Mouse (Mus musculus) heart, adult 9 months (tissue): ENCODE data around the gene Olfr750.
A peak's percentile ranks its signal among the peaks of the same experiment; 100 is the strongest.

Experiments
- DNase-seq, 2 experiments: peaks; one replicate each; pipeline ENCODE4 v3.0.0; 2022; ENCODE audit warnings: low spot score in 2 of 2

Gene Olfr750

GRCm38 (mm10) chr14:51074335-51074734 lies at the start of gene Olfr750:
Olfr750 (minus strand) TSS chr14:51074435.
- no peak for DNase-seq

GRCm38 (mm10) chr14:51113916-51114560 lies 39.8 kb upstream of the Olfr750 start, which contains the start of gene Eddm3b:
Eddm3b (plus strand) TSS chr14:51114426.
- DNase-seq: no peak

- no peak for DNase-seq
These were observed 39.2 kb upstream of the Olfr750 start for GRCm38 (mm10) chr14:51113476-51113875.

- DNase-seq: no peak
These were observed 37.7 kb upstream of the Olfr750 start for GRCm38 (mm10) chr14:51111966-51112365.

- DNase-seq: no peak
These were observed 32.3 kb upstream of the Olfr750 start for GRCm38 (mm10) chr14:51106449-51106967.

- DNase-seq: no peak
These were observed 30.1 kb upstream of the Olfr750 start for GRCm38 (mm10) chr14:51104366-51104765.

GRCm38 (mm10) chr14:51103217-51103616 lies 29.0 kb upstream of the Olfr750 start:
- peak in 1 of 2 experiments; percentile 58 for DNase-seq

GRCm38 (mm10) chr14:51101284-51101683 lies 27.0 kb upstream of the Olfr750 start:
- no peak for DNase-seq

- DNase-seq: no peak
These were observed 24.7 kb upstream of the Olfr750 start for GRCm38 (mm10) chr14:51098921-51099320.

- DNase-seq: peak; percentile 64 to 83
These were observed 24.1 kb upstream of the Olfr750 start for GRCm38 (mm10) chr14:51098300-51098699.

GRCm38 (mm10) chr14:51095736-51096524 lies 21.7 kb upstream of the Olfr750 start:
- no peak for DNase-seq

GRCm38 (mm10) chr14:51094921-51095320 lies 20.7 kb upstream of the Olfr750 start:
- peak in 1 of 2 experiments; percentile 35 for DNase-seq

GRCm38 (mm10) chr14:51094096-51094875 lies 20.1 kb upstream of the Olfr750 start:
- DNase-seq: peak; percentile 25 to 51

GRCm38 (mm10) chr14:51093496-51093895 lies 19.3 kb upstream of the Olfr750 start:
- DNase-seq: peak; percentile 41 to 57

- peak; percentile 31 to 33 for DNase-seq
These were observed 17.9 kb upstream of the Olfr750 start for GRCm38 (mm10) chr14:51092073-51092620.

GRCm38 (mm10) chr14:51090921-51091900 lies 17.0 kb upstream of the Olfr750 start, which contains the start of the genes Rnase4 and Ang:
Rnase4 (plus strand) TSS chr14:51091077.
Ang (plus strand) TSS chr14:51091150.
- peak; percentile 82 to 83 for DNase-seq

GRCm38 (mm10) chr14:51090077-51090781 lies 16.0 kb upstream of the Olfr750 start:
- DNase-seq: peak; percentile 76 to 91

- no peak for DNase-seq
These were observed 15.4 kb upstream of the Olfr750 start for GRCm38 (mm10) chr14:51089674-51090076.

- peak; percentile 96 to 99 for DNase-seq
These were observed 14.9 kb upstream of the Olfr750 start for GRCm38 (mm10) chr14:51088970-51089673.
